Mouse (Mus musculus) ovary, postnatal 14 days (tissue): ENCODE data around the gene Cacna1c.

Experiments
- DNase-seq: peaks from one replicate; pipeline ENCODE4 v3.0.0; 2022; ENCODE audit warnings: low spot score

Gene Cacna1c

GRCm38 (mm10) chr6:119095081-119095480, 101.1 kb downstream of the Cacna1c start:
- DNase-seq, result no peak

- DNase-seq, result peak; percentile 34
Observed at GRCm38 (mm10) chr6:119089173-119089572, 107.0 kb downstream of the Cacna1c start.

DNA sequence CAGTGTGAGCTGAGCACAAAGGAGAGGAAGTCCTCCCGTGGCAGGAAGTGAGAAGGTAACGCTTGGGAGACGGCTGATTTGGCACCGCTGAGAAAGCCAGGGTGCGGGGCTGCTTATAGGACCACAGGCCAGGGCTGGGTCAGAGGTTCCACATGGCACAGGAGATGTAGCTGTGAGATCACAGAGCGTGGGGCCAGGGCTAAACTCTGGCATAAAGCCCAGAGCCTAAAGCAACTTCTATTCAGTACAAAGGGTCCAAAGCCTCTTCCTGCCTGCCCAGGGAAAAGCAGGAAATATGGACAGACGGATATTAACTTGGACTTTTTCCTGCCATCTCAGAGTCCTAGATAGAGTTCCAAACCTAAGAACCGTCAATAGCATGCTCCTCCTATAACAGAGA, 107.8 kb downstream of the Cacna1c start:
- no peak for DNase-seq

DNA sequence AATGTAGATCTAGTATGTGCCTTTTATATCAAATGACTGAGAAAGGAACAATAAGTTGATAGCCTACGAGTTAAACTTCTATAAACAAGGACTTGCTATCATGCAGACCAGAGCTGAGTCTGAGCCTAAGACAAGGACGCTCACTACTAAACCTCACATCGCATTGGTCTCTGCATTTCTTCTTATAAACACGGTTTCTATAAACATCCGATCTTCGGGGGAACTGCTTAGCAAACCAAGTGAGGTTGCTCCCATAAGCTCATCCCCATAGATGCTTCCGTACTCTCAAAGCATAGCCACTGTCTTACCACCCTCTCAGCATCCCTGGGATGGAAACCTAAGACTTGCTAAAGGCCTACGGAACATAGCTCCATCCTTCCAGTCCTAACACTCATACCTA, 108.3 kb downstream of the Cacna1c start:
- DNase-seq, result no peak

GRCm38 (mm10) chr6:119085789-119086188, 110.4 kb downstream of the Cacna1c start:
- DNase-seq, result no peak

- DNase-seq, result no peak
Observed at GRCm38 (mm10) chr6:119084532-119084931, 111.7 kb downstream of the Cacna1c start.

DNA sequence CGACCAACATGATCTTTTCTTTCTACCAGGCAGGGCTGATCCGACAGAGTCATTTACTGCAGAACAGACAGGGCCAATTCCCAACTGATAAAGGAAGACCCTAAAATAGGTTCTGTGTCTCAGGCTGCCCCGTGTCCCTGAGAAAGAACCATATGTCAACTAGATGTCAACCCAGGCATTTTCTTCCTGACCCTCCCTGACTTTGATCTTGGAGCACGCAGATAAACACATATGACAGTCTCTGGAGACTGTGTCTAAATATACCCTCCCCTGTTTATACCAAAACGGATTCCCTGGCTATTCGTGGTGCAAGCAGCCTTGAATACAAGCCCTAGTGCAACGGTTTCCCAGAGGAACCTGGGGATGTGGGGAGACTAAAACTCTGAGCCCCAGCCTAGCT, 112.7 kb downstream of the Cacna1c start:
- DNase-seq, result no peak

- DNase-seq, result no peak
Observed at GRCm38 (mm10) chr6:119082662-119083061, 113.6 kb downstream of the Cacna1c start.

DNA sequence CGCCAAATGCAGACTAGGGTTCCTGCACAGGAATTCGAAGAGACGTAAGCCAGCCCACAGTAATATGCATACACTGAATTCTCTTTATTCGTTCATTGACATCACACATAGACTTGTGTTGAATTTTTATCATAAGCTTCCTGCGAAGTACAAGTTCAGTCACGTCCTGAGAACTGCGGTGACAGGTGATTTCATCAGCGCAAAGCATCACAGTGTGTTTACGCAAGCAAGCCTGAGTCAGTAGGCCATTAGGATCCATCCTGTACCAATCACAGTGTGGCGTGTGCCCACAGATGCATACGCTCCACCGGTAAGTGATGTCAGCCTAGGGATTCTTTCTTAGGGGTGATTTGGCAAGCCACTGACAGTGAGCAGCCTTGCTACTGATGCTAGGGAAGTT, 114.6 kb downstream of the Cacna1c start:
- no peak for DNase-seq

DNA sequence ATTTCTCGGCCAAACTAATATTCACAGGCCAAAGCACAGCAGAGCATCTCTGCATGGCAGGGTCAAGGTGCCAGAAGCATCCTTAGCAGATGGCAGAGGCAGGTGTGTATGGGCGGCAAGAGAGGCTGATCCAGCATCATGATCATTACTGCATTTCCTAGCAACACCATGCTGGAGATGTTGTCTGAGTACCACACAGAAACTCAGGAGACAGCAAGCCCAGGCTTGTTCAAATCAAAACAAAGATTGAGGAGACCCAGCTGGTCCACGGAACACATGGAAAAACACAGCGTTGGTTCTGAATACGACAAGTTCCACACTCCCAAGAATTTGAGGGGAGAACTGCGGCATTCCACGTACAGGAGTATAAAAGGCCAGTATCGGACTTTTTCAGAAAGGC, 116.6 kb downstream of the Cacna1c start:
- no peak for DNase-seq

DNA sequence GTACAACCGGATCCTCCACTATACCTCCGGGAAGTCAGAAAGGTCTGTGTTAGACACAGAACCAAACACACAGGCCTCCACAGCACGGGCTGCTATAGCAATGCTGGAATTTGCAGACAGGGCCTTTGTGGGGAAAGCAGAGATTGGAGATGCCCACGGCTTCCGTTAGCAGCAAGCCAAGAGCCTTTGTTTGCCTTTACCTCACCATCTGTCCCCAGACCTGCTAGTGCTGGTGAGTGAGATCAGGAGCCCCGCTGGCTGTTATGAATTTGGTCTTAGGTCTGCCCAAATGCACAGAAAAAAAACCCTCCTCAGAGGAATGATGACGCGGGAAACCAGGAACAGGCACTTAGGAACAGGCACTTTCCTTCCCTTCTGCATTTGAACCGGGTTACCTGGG, 117.3 kb downstream of the Cacna1c start:
- no peak for DNase-seq

GRCm38 (mm10) chr6:119077231-119077630, 119.0 kb downstream of the Cacna1c start:
- no peak for DNase-seq

- no peak for DNase-seq
Observed at GRCm38 (mm10) chr6:119073419-119074071, 122.7 kb downstream of the Cacna1c start.

DNA sequence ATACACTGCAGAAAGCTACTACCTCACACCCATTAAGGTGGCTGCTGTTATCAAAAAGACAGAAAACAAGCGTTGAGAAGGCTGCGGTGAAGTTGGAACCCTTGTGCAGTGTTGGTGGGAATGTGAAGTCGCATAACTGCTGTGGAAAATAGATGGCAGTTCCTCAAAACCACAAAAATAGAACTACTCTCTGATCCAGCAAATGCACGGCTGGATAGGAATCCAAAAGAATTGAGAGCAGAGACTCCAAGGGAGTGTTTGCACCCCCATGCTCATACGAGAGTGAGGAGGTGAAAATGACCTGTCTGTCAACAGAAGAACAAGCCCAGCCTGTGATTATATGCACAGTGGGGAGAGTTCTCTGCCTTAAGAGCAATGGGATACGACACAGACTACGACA, 123.4 kb downstream of the Cacna1c start:
- DNase-seq, result no peak

DNA sequence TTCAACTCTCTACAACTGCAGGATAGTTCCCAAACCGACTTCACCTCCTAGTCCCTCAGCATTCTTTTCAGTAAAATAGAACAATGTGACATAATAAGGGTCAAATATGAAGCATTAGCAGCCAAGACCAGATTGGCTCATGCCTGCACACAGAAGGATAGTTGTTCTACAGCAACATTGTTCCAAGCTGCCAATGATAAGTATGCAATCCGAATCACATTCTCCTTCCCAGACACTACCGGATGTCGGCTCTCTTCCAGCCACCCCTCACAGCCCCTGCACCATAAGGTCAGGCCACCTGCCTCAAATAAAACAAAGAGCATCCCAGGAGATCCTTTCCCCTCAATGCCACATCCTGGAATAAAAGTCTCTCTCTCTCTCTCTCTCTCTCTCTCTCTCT, 125.4 kb downstream of the Cacna1c start:
- DNase-seq, result no peak

- DNase-seq, result no peak
Observed at GRCm38 (mm10) chr6:119070351-119070750, 125.9 kb downstream of the Cacna1c start.

GRCm38 (mm10) chr6:119069145-119069544, 127.1 kb downstream of the Cacna1c start:
- no peak for DNase-seq

DNA sequence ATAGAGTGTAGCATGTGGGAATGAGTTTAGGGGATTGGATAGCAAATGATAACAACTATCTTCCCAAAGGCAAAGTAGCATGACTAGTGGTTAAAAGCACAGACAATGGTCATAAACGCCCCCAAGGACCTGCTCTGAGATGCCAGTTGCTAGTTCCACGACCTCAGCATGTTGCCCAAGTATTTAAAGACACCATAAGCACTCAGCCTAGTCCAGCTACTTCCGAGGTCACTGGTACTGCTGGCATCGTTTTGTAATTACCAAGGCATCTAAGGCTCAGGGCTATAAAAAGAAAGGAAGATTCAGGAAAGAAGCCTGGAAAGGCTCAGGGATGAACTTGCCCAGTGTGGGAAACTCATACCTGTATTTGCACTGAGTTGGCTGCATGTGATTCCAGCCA, 127.6 kb downstream of the Cacna1c start:
- no peak for DNase-seq

DNA sequence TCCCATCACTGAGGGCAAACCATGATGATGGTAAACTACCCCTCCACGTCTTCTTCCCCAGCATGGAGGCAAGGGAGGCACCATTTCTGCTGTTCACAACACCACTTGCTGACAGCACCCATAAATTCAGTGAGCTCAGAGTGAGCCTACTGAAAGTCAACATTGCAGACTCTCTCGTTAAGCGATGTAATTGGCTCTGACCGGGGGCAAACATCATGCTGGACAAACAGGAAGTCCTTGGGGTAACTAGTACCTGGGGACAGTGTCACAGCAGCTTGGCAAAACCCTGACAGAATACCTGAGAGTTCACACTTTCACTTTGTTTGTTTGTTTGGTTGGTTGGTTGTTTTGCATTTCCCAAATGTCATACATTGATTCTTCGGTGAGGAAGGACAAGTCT, 131.3 kb downstream of the Cacna1c start:
- DNase-seq, result no peak

DNA sequence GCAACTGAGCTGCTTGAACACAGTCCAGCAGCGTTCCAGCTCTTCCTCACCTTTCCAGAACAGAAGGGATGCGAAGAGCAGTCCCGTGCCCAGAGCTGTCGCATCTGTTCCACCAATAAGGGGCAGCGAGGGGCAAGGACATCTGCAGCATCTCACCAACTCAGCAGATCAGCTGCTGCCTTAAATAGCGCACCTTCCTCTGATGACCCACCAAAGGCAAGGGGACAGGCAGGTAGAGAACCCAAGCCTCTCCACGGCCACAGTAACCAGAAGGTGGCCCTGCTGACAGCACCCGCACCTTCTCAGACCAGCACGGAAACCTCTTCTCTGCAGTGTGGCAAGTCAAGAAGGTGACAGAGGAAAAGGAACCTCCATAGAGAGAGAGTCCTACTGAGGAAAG, 131.8 kb downstream of the Cacna1c start:
- no peak for DNase-seq

DNA sequence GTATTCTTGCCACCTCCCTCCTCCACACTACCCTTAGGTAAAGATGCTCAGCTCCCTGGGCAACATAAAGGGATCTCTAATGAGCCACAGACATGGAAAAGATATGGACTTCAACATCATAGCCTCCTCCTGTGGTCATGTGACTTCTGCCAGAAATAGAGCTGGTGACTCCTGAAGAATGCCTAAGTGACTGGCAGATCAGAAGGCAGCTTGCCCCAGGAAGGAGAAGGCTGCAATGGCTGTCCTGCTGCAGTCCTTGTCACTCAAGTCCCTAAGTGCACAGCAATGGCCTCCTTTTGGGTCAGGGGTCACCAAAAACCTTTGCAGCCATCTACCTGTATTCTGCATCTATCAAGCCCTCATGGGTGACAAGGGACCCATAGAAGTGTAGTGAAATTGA, 133.5 kb downstream of the Cacna1c start:
- DNase-seq, result no peak

DNA sequence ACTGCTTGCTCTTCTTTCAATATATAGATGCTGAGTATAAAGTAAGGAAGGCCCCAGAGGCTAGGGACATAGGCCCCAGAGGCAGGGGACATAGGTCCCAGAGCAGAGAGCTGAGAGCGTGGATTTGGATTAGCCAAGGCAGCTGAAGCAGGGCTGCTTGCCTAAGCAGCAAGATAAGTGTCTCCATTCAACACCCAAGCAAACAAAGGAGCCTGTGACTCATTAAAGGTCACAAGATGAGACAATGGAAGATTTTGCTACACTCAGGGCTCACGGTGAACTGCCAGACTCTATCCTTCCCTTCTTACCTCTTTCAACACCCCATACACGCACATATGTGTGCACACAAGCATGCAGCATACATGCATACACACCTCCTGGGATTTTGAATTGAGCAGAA, 137.3 kb downstream of the Cacna1c start:
- no peak for DNase-seq

DNA sequence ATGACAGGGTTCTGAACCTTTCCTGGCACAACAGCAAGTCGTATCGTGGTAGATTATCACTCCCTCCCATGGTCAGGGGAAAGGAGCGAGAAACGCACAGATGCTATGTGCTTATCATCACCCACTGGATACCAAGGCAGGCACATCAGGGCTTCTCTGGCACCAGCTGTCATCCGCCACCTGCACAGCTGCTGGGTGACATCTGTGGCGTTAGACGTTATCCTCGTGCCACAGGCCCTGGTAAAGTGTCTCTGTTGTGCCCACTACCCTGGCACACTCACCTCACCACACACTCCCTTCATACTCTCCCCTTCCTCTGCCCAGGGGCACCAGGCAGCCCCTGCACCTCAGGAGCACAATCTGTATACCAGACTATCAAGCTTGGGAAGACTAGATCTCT, 137.8 kb downstream of the Cacna1c start:
- DNase-seq, result no peak

DNA sequence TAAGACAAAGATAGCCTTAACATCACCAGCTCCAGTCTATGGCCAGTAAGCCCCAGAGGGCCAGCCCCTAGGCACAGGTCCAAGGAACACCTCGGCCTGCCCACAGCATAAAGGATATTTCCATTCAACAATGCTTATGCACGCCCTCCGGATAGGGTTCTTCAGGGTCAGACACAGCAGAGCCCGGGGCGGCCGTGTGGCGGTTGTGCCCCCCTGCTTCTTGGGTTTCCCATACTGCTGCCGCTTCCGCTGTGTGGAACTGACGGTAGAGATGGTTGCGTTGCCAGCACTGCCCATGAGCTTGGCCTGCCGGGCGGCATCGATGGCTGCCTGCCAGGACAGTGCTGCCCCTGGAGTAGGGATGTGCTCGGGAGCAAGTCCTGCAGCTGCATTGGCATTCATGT, 139.1 kb downstream of the Cacna1c start:
- no peak for DNase-seq

DNA sequence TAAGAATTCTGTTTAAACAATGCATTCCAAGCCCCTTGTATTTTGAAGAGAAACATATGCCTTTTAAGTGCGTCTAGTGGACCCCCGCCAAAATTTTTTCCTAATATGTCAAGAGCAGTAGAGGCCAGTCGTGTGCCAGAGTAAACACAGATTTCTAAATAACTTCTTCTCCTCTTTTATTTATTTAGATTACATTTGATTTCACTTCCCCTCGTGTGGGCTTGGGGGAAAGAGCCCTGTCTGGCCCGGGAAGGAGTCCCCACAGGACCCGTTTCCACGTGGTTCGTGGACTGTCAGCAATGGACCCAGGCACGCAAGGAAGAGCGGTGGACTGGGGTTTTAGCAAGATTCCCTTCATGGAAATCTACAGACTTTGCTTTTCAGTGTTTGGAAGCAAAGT, 143.4 kb downstream of the Cacna1c start:
- DNase-seq, result no peak
